Mouse (Mus musculus): ENCODE results near the gene Slc35g2. TPM values are rescaled to one million over a fixed set of nuclear protein-coding genes. Genes with fewer than 3 reads are reported as not detected.

Slc35g2 gene
- polyA plus RNA-seq, 1 experiment from 2014 or later = 2.4 TPM

- Histone ChIP-seq H3K27ac (ENCODE audit: low read depth, low read length) (no peak overlapping the region), H3K36me3 (ENCODE audit: control insufficient read depth, insufficient read depth, low read length) (0 out of 2 replicates have a peak, but pooled peaks cover 2% of the 10 kb centered on the region), H3K4me2 (no peak overlapping the region), H3K4me1 (replicated peaks; ENCODE audit: control insufficient read depth, insufficient read depth, low read length) (peaks cover 13% of the 10 kb centered on the region; the same call in 1 of the 2 replicates), H3K9ac (ENCODE audit: low read depth, low read length) (no peak overlapping the region), H3K9me3 (ENCODE audit: control insufficient read depth, low read length) (no peaks in the 10 kb centered on the region; the same call in 1 of the 2 replicates), H3K4me3 (ENCODE audit: low read depth, low read length) (no peak overlapping the region), H3K27me3 (replicated peaks; ENCODE audit: control insufficient read depth, insufficient read depth, low read length) (no peaks in the 10 kb centered on the region)
- DNase-seq (ENCODE audit: low spot score) = no peak
- no peak for ATAC-seq (replicated peaks; ENCODE audit: low FRiP score)
- 61% methylated on average over 2 of the region's 2 CpGs for WGBS
Measured at GRCm38 (mm10) chr9:100525225-100525624, 45.7 kb downstream of the Slc35g2 start.

DNA sequence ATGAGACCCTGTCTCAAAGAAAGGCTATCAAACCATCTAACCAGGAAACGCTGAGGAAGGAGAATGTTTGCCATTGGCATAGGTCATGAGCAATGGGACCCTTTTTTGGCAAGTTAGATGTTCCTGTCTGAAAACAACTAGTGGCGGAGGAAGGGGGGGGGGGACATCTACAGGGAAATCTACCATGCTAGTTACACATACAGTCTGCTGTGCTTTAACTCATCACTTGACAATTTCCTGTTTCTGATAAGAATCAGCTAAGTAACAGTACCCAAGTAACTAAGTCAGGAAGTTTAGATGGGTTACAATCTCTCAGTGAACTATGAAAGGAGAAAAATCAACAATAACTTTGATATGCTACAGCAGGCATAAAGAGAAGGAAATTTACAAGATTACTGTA, 48.9 kb downstream of the Slc35g2 start:
- WGBS = 62% methylated on average over 2 of the region's 2 CpGs
- no peaks in the 10 kb centered on the region for H3K27me3 ChIP-seq (replicated peaks; ENCODE audit: control insufficient read depth, insufficient read depth, low read length)
- no peak overlapping the region for H3K4me3 ChIP-seq (ENCODE audit: low read depth, low read length)
- H3K36me3 ChIP-seq (ENCODE audit: control insufficient read depth, insufficient read depth, low read length) = no peaks in the 10 kb centered on the region
- H3K4me1 ChIP-seq (replicated peaks; ENCODE audit: control insufficient read depth, insufficient read depth, low read length) = peaks cover 13% of the 10 kb centered on the region; the same call in 1 of the 2 replicates
- no peak overlapping the region for H3K9ac ChIP-seq (ENCODE audit: low read depth, low read length)
- H3K27ac ChIP-seq (ENCODE audit: low read depth, low read length) = no peak overlapping the region
- no peak overlapping the region for H3K4me2 ChIP-seq
- no peak for DNase-seq (ENCODE audit: low spot score)
- H3K9me3 ChIP-seq (ENCODE audit: control insufficient read depth, low read length) = no peaks in the 10 kb centered on the region
- no peak for ATAC-seq (replicated peaks; ENCODE audit: low FRiP score)

DNA sequence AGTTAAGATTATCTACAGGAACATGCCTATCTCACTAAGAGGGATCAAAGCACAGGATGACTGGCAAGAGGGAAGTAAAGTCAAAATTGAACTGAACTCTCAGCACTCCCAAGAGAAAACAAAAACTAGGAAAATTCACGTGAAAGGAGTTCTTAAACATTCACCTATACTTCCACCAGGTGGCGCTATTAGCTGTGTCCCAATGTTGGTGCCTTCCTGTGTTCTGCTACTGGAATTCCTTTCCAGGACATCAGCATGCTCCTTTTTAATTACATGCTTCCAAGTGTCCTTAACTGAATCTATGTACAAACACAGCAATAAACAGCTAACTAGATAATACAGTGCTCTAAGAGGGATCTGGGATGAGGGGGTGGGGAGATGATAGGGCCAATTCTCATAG, 50.3 kb downstream of the Slc35g2 start:
- Histone ChIP-seq H3K9ac (ENCODE audit: low read depth, low read length) (no peak overlapping the region), H3K4me3 (ENCODE audit: low read depth, low read length) (no peak overlapping the region), H3K9me3 (ENCODE audit: control insufficient read depth, low read length) (no peaks in the 10 kb centered on the region), H3K27ac (ENCODE audit: low read depth, low read length) (no peak overlapping the region), H3K36me3 (ENCODE audit: control insufficient read depth, insufficient read depth, low read length) (no peaks in the 10 kb centered on the region), H3K27me3 (replicated peaks; ENCODE audit: control insufficient read depth, insufficient read depth, low read length) (no peaks in the 10 kb centered on the region), H3K4me1 (replicated peaks; ENCODE audit: control insufficient read depth, insufficient read depth, low read length) (peaks cover 5% of the 10 kb centered on the region; the same call in 1 of the 2 replicates), H3K4me2 (no peak overlapping the region)
- DNase-seq (ENCODE audit: low spot score) (no peak), ATAC-seq (replicated peaks; ENCODE audit: low FRiP score) (0 out of 2 replicates have a peak, but pooled peaks have one; percentile 29)
- WGBS = 3% methylated on average over 2 of the region's 2 CpGs

- Histone ChIP-seq H3K4me2 (no peak overlapping the region), H3K9ac (ENCODE audit: low read depth, low read length) (no peak overlapping the region), H3K27me3 (replicated peaks; ENCODE audit: control insufficient read depth, insufficient read depth, low read length) (no peaks in the 10 kb centered on the region), H3K36me3 (ENCODE audit: control insufficient read depth, insufficient read depth, low read length) (no peaks in the 10 kb centered on the region), H3K4me1 (replicated peaks; ENCODE audit: control insufficient read depth, insufficient read depth, low read length) (peaks cover 5% of the 10 kb centered on the region; the same call in 1 of the 2 replicates), H3K4me3 (ENCODE audit: low read depth, low read length) (no peak overlapping the region), H3K9me3 (ENCODE audit: control insufficient read depth, low read length) (no peaks in the 10 kb centered on the region), H3K27ac (ENCODE audit: low read depth, low read length) (no peak overlapping the region)
- no peak for DNase-seq (ENCODE audit: low spot score)
- WGBS = 92% methylated on average over 3 of the region's 3 CpGs
- ATAC-seq (replicated peaks; ENCODE audit: low FRiP score) = no peak
Measured at GRCm38 (mm10) chr9:100520012-100520411, 50.9 kb downstream of the Slc35g2 start.

- H3K27ac ChIP-seq (ENCODE audit: low read depth, low read length) = no peak overlapping the region
- H3K36me3 ChIP-seq (ENCODE audit: control insufficient read depth, insufficient read depth, low read length) = no peaks in the 10 kb centered on the region
- H3K4me1 ChIP-seq (replicated peaks; ENCODE audit: control insufficient read depth, insufficient read depth, low read length) = 0 out of 2 replicates have a peak, but pooled peaks cover 2% of the 10 kb centered on the region
- H3K9me3 ChIP-seq (ENCODE audit: control insufficient read depth, low read length) = no peaks in the 10 kb centered on the region
- DNase-seq (ENCODE audit: low spot score) = no peak
- H3K9ac ChIP-seq (ENCODE audit: low read depth, low read length) = no peak overlapping the region
- no peaks in the 10 kb centered on the region for H3K27me3 ChIP-seq (replicated peaks; ENCODE audit: control insufficient read depth, insufficient read depth, low read length)
- ATAC-seq (replicated peaks; ENCODE audit: low FRiP score) = no peak
- no peak overlapping the region for H3K4me3 ChIP-seq (ENCODE audit: low read depth, low read length)
- no peak overlapping the region for H3K4me2 ChIP-seq
- 65% methylated on average over 2 of the region's 2 CpGs for WGBS
Measured at GRCm38 (mm10) chr9:100507581-100507980, 63.3 kb downstream of the Slc35g2 start.

- DNase-seq (ENCODE audit: low spot score) = no peak
- 54% methylated on average over 2 of the region's 2 CpGs for WGBS
Measured at GRCm38 (mm10) chr9:100506652-100507051, 64.2 kb downstream of the Slc35g2 start.

GRCm38 (mm10) chr9:100505498-100505897, 65.4 kb downstream of the Slc35g2 start:
- no peak for ATAC-seq (replicated peaks; ENCODE audit: low FRiP score)

More at GRCm38 (mm10) chr9:100506652-100507051, 64.2 kb downstream of the Slc35g2 start:
- H3K36me3 ChIP-seq (ENCODE audit: control insufficient read depth, insufficient read depth, low read length) = no peaks in the 10 kb centered on the region
- no peak overlapping the region for H3K9ac ChIP-seq (ENCODE audit: low read depth, low read length)
- H3K27ac ChIP-seq (ENCODE audit: low read depth, low read length) = no peak overlapping the region
- H3K4me1 ChIP-seq (replicated peaks; ENCODE audit: control insufficient read depth, insufficient read depth, low read length) = 0 out of 2 replicates have a peak, but pooled peaks cover 2% of the 10 kb centered on the region
- H3K27me3 ChIP-seq (replicated peaks; ENCODE audit: control insufficient read depth, insufficient read depth, low read length) = no peaks in the 10 kb centered on the region
- H3K4me2 ChIP-seq = no peak overlapping the region
- no peak for ATAC-seq (replicated peaks; ENCODE audit: low FRiP score)
- no peaks in the 10 kb centered on the region for H3K9me3 ChIP-seq (ENCODE audit: control insufficient read depth, low read length)
- no peak overlapping the region for H3K4me3 ChIP-seq (ENCODE audit: low read depth, low read length)

More at GRCm38 (mm10) chr9:100505498-100505897, 65.4 kb downstream of the Slc35g2 start:
- no peaks in the 10 kb centered on the region for H3K27me3 ChIP-seq (replicated peaks; ENCODE audit: control insufficient read depth, insufficient read depth, low read length)
- H3K4me3 ChIP-seq (ENCODE audit: low read depth, low read length) = no peak overlapping the region
- H3K27ac ChIP-seq (ENCODE audit: low read depth, low read length) = no peak overlapping the region
- no peaks in the 10 kb centered on the region for H3K9me3 ChIP-seq (ENCODE audit: control insufficient read depth, low read length)
- H3K4me2 ChIP-seq = no peak overlapping the region
- 0 out of 2 replicates have a peak, but pooled peaks cover 2% of the 10 kb centered on the region for H3K4me1 ChIP-seq (replicated peaks; ENCODE audit: control insufficient read depth, insufficient read depth, low read length)
- DNase-seq (ENCODE audit: low spot score) = no peak
- no peaks in the 10 kb centered on the region for H3K36me3 ChIP-seq (ENCODE audit: control insufficient read depth, insufficient read depth, low read length)
- H3K9ac ChIP-seq (ENCODE audit: low read depth, low read length) = no peak overlapping the region
- 93% methylated on average over 4 of the region's 4 CpGs for WGBS

Other genes starting within 250 kb of the Slc35g2 start
- gene Il20rb, start 84.3 kb downstream of the Slc35g2 start, polyA plus RNA-seq (2014; fragmentation: Nextera tagmentation; extraction: Ambion mirVana) = 0.59 and 0.78 TPM in 2 replicates
- gene Nck1, start 25.0 kb downstream of the Slc35g2 start, polyA plus RNA-seq (2014; fragmentation: Nextera tagmentation; extraction: Ambion mirVana) = 51.6 and 51.9 TPM in 2 replicates
- 32.3 and 39.4 TPM in 2 replicates for gene Stag1, start 26.7 kb upstream of the Slc35g2 start, polyA plus RNA-seq (2014; fragmentation: Nextera tagmentation; extraction: Ambion mirVana)